23 mouse cellular contexts compared by ENCODE assay signal in genomic region chr9:100071141-100071540, GRCm38 (mm10).
"Had no signal": no experiment of that assay in that cellular context is flagged by ENCODE, and none has a peak within 500 bp of the region (broad histone marks: within the 10 kb centered on the region; RNA-seq: fewer than 3 reads in every experiment).

No protein-coding gene starts in this region.

- H3K27me3 ChIP-seq: intestine, embryonic 15.5 days; limb, embryonic 13.5 days; liver, embryonic 12.5 days; liver, embryonic 15.5 days; lung, embryonic 15.5 days; megakaryocyte, embryonic 14.5 days; midbrain, embryonic 13.5 days; neural tube, embryonic 13.5 days; stomach, embryonic 15.5 days had no signal

- H3K9ac ChIP-seq: intestine, embryonic 15.5 days; limb, embryonic 13.5 days; liver, embryonic 12.5 days; liver, embryonic 15.5 days; lung, embryonic 15.5 days; midbrain, embryonic 13.5 days; neural tube, embryonic 13.5 days; stomach, embryonic 15.5 days had no signal

- DNase-seq: liver; lung, adult 18-20 months; lung, postnatal 10 days; lung, postnatal 36 days; retina, postnatal 1 day; right cerebral cortex, postnatal 25 days; spleen, adult 18-20 months; thymus, adult 18-20 months; thymus, postnatal 36 days had no signal

- H3K4me2 ChIP-seq: intestine, embryonic 15.5 days; limb, embryonic 13.5 days; liver, embryonic 12.5 days; liver, embryonic 15.5 days; lung, embryonic 15.5 days; midbrain, embryonic 13.5 days; neural tube, embryonic 13.5 days; stomach, embryonic 15.5 days had no signal

- H3K27ac ChIP-seq: intestine, embryonic 15.5 days; kidney, postnatal 0 days; limb, embryonic 10.5 days; limb, embryonic 13.5 days; liver, embryonic 12.5 days; liver, embryonic 15.5 days; lung, embryonic 15.5 days; midbrain, embryonic 10.5 days; midbrain, embryonic 13.5 days; neural tube, embryonic 13.5 days; stomach, embryonic 15.5 days had no signal

- H3K4me1 ChIP-seq: intestine, embryonic 15.5 days; limb, embryonic 10.5 days; limb, embryonic 13.5 days; liver, embryonic 12.5 days; liver, embryonic 15.5 days; lung, embryonic 15.5 days; megakaryocyte, embryonic 14.5 days; midbrain, embryonic 10.5 days; midbrain, embryonic 13.5 days; neural tube, embryonic 13.5 days; stomach, embryonic 15.5 days had no signal

- ATAC-seq: intestine, embryonic 15.5 days; liver, embryonic 12.5 days; midbrain, embryonic 13.5 days; midbrain, embryonic 16.5 days had no signal

- H3K36me3 ChIP-seq: intestine, embryonic 15.5 days; limb, embryonic 10.5 days; limb, embryonic 13.5 days; liver, embryonic 12.5 days; liver, embryonic 15.5 days; lung, embryonic 15.5 days; midbrain, embryonic 10.5 days; midbrain, embryonic 13.5 days; neural tube, embryonic 13.5 days; stomach, embryonic 15.5 days had no signal

- H3K9me3 ChIP-seq: intestine, embryonic 15.5 days; limb, embryonic 10.5 days; limb, embryonic 13.5 days; liver, embryonic 12.5 days; liver, embryonic 15.5 days; lung, embryonic 15.5 days; megakaryocyte, embryonic 14.5 days; midbrain, embryonic 10.5 days; midbrain, embryonic 13.5 days; stomach, embryonic 15.5 days had no signal

- H3K4me3 ChIP-seq: intestine, embryonic 15.5 days; limb, embryonic 10.5 days; limb, embryonic 13.5 days; liver, embryonic 12.5 days; liver, embryonic 15.5 days; lung, embryonic 15.5 days; megakaryocyte, embryonic 14.5 days; midbrain, embryonic 10.5 days; midbrain, embryonic 13.5 days; myocyte; neural tube, embryonic 13.5 days; stomach, embryonic 15.5 days had no signal
